Mouse (Mus musculus): Measurements from ENCODE around the gene Olfr1419. TPM values are rescaled to one million over a fixed set of nuclear protein-coding genes. Genes with fewer than 3 reads are reported as not detected.

The Olfr1419 gene
- total and polyA plus RNA-seq, 3 experiments: not detected

GRCm38 (mm10) chr19:11915804-11916203 lies 40.9 kb upstream of the Olfr1419 start:
- dilution Hi-C loops (cut with MboI; ENCODE audit: extremely low pct_ligation_motif_present, extremely low pct_unique_long_range_greater_than_20kb, low sequenced_read_pairs): no loop called here
- H3K9ac ChIP-seq (ENCODE audit: insufficient read depth, low read depth): no peak overlapping the region
- H3K4me3 ChIP-seq (replicated peaks in 1 of 3; ENCODE audit: low read depth in 2 of 3, low read length in 2 of 3, poor library complexity in 1 of 3): no peak overlapping the region
- no peak for DNase-seq (ENCODE audit: extremely low read depth)
- no peak for TF ChIP-seq TCF12 (IDR thresholded peaks at IDR 0.05; ENCODE audit: low read depth, low read length)
- no peak for TF ChIP-seq MEF2A (IDR thresholded peaks at IDR 0.05; ENCODE audit: borderline replicate concordance, low read depth, low read length)
- no peak for TF ChIP-seq ZNF384 (IDR thresholded peaks at IDR 0.05; ENCODE audit: low read depth, low read length)
- TF ChIP-seq GABPA (IDR thresholded peaks at IDR 0.05; ENCODE audit: insufficient replicate concordance, low read depth, low read length): no peak
- TF ChIP-seq ZMIZ1 (IDR thresholded peaks at IDR 0.05; ENCODE audit: low read depth, low read length): no peak
- no peak for TF ChIP-seq MYC (IDR thresholded peaks at IDR 0.05; ENCODE audit: low read depth, low read length)
- no peak for TF ChIP-seq MXI1 (IDR thresholded peaks at IDR 0.05; ENCODE audit: low read depth, low read length)
- TF ChIP-seq KAT2A (IDR thresholded peaks at IDR 0.05; ENCODE audit: insufficient replicate concordance, low read length): no peak
- no peak for TF ChIP-seq ZC3H11A (IDR thresholded peaks at IDR 0.05; ENCODE audit: low read depth, low read length)
- in situ Hi-C loops (cut with MboI; ENCODE audit: low pct_ligation_motif_present, low pct_unique_long_range_greater_than_20kb, low sequenced_read_pairs): no loop called here
- H3K79me2 ChIP-seq (replicated peaks; ENCODE audit: control insufficient read depth, extremely low read depth, insufficient read depth, poor library complexity, severe bottlenecking): peaks cover 45% of the 10 kb centered on the region
- no peaks in the 10 kb centered on the region for H3K9me3 ChIP-seq (replicated peaks; ENCODE audit: low read length)
- no peak overlapping the region for H3K4me2 ChIP-seq (ENCODE audit: insufficient read depth, low read depth, poor library complexity, severe bottlenecking)
- H3K27me3 ChIP-seq (replicated peaks): no peaks in the 10 kb centered on the region
- no peak overlapping the region for H3K27ac ChIP-seq (ENCODE audit: insufficient read depth, low read depth)
- peaks cover 3 to 37% of the 10 kb centered on the region in 2 experiments for H3K4me1 ChIP-seq (ENCODE audit: control insufficient read depth in 1 of 2, insufficient read depth in 2 of 2)
- H3K36me3 ChIP-seq (replicated peaks in 1 of 2; ENCODE audit: control insufficient read depth in 1 of 2, insufficient read depth in 1 of 2, low read length in 1 of 2): peaks cover 30 to 47% of the 10 kb centered on the region in 2 experiments

DNA sequence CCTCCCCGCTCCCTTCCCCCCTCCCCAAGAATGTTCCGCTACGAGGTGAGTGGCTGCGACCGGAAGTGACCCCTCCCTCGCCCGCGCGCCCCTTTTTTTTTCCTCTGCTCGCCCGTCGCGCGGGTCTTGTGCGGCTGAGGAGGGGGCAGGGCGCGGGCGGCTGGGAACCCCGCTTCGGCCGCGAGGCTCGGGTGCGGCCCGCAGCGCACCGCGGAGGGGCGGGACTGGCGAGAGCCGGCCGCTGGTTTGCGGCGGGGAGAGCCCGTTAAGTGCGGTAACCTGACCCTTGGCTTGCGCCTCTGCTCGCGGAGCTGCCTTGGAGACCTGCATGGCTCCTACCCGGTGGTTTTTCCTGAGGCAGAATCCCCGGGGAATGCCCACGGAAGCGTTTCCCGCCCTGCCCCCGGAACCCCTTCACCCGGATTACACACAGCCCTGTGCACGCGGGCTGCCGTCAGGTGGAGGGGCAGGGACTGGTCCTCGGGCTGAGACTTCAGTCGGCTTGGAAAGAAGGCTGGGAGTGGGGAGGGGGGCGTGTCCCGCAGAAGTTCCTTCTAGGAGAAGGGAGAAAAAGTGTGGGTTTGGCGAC lies 37.7 kb upstream of the Olfr1419 start:
- H3K36me3 ChIP-seq (replicated peaks in 1 of 2; ENCODE audit: control insufficient read depth in 1 of 2, insufficient read depth in 1 of 2, low read length in 1 of 2): peaks cover 16 to 26% of the 10 kb centered on the region in 2 experiments
- H3K9me3 ChIP-seq (replicated peaks; ENCODE audit: low read length): no peaks in the 10 kb centered on the region
- H3K9ac ChIP-seq (ENCODE audit: insufficient read depth, low read depth): peak overlapping the region; percentile 91
- no peaks in the 10 kb centered on the region for H3K27me3 ChIP-seq (replicated peaks)
- peaks cover 35% of the 10 kb centered on the region for H3K79me2 ChIP-seq (replicated peaks; ENCODE audit: control insufficient read depth, extremely low read depth, insufficient read depth, poor library complexity, severe bottlenecking)
- H3K4me2 ChIP-seq (ENCODE audit: insufficient read depth, low read depth, poor library complexity, severe bottlenecking): peak overlapping the region; percentile 67; the same call in 1 of the 2 replicates
- peak overlapping the region; percentile 82 to 95 (median 84) for H3K4me3 ChIP-seq (replicated peaks in 1 of 3; ENCODE audit: low read depth in 2 of 3, low read length in 2 of 3, poor library complexity in 1 of 3)
- in situ Hi-C loops (cut with MboI; ENCODE audit: low pct_ligation_motif_present, low pct_unique_long_range_greater_than_20kb, low sequenced_read_pairs): no loop called here
- peaks cover 7 to 39% of the 10 kb centered on the region in 2 experiments for H3K4me1 ChIP-seq (ENCODE audit: control insufficient read depth in 1 of 2, insufficient read depth in 2 of 2)
- DNase-seq (ENCODE audit: extremely low read depth): peak; percentile 32
- dilution Hi-C loops (cut with MboI; ENCODE audit: extremely low pct_ligation_motif_present, extremely low pct_unique_long_range_greater_than_20kb, low sequenced_read_pairs): no loop called here
- TF ChIP-seq NRF1 (IDR thresholded peaks at IDR 0.05; ENCODE audit: low read depth, low read length) (no peak), MYC (IDR thresholded peaks at IDR 0.05; ENCODE audit: low read depth, low read length) (no peak), RAD21 (IDR thresholded peaks at IDR 0.05; ENCODE audit: low read depth, low read length) (no peak), CTCF (conservative IDR thresholded peaks at IDR 0.05 in 1 of 2, IDR thresholded peaks at IDR 0.05 in 1 of 2; ENCODE audit: low read depth in 2 of 2, low read length in 2 of 2) (no peak), CHD1 (IDR thresholded peaks at IDR 0.05; ENCODE audit: low read depth, low read length) (no peak), MXI1 (IDR thresholded peaks at IDR 0.05; ENCODE audit: low read depth, low read length) (peak; percentile 81), UBTF (IDR thresholded peaks at IDR 0.05; ENCODE audit: low read depth, low read length) (no peak), TCF12 (IDR thresholded peaks at IDR 0.05; ENCODE audit: low read depth, low read length) (0 out of 2 replicates have a peak, but pooled peaks have one; percentile 17), CHD2 (IDR thresholded peaks at IDR 0.05; ENCODE audit: low read length) (peak; percentile 70; the same call in 1 of the 2 replicates), RCOR1 (conservative IDR thresholded peaks at IDR 0.05; ENCODE audit: low read depth, low read length) (no peak), ZKSCAN1 (IDR thresholded peaks at IDR 0.05; ENCODE audit: borderline replicate concordance, low read depth, low read length) (no peak), USF1 (IDR thresholded peaks at IDR 0.05; ENCODE audit: low read depth, low read length) (no peak), ZNF384 (IDR thresholded peaks at IDR 0.05; ENCODE audit: low read depth, low read length) (peak; percentile 72), EP300 (IDR thresholded peaks at IDR 0.05; ENCODE audit: low read length) (no peak), MAZ (IDR thresholded peaks at IDR 0.05; ENCODE audit: low read depth, low read length) (peak; percentile 84; the same call in 1 of the 2 replicates), MAFK (IDR thresholded peaks at IDR 0.05; ENCODE audit: insufficient replicate concordance, low read length) (no peak), MEF2A (IDR thresholded peaks at IDR 0.05; ENCODE audit: borderline replicate concordance, low read depth, low read length) (0 out of 2 replicates have a peak, but pooled peaks have one; percentile 11), E2F4 (IDR thresholded peaks at IDR 0.05; ENCODE audit: insufficient replicate concordance, low read depth, low read length) (0 out of 2 replicates have a peak, but pooled peaks have one; percentile 5), SMC3 (IDR thresholded peaks at IDR 0.05; ENCODE audit: low read depth, low read length) (no peak), BHLHE40 (IDR thresholded peaks at IDR 0.05; ENCODE audit: low read depth, low read length) (peak; percentile 27; the same call in 1 of the 2 replicates), TBP (conservative IDR thresholded peaks at IDR 0.05; ENCODE audit: low read depth, low read length) (no peak), SIN3A (IDR thresholded peaks at IDR 0.05; ENCODE audit: low read length) (peak; percentile 82)
- peak overlapping the region; percentile 45; the same call in 1 of the 2 replicates for H3K27ac ChIP-seq (ENCODE audit: insufficient read depth, low read depth)

Measured in CH12.LX (cell line).